Mouse (Mus musculus): ENCODE data around the gene Gm29797.

Gene Gm29797

DNA sequence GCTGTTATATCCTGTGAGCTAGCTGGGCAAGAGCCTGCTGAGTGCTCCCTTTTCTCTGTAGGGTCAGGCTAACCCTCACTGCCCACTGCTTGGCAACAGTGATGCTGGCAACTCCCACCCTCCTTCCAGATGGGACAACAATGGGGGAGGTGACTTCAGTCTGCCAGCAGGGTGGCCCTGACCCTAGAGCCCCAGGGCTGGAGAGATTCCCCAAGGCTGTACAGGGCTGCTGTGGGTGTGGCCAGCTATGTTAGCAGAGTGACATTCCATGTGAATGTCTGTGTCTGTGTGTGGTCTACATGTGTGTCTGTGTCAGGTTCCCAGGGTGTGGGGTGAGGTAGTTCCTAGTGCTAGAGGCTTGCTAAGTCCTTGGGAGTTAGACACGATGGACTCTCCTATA lies 16.7 kb downstream of the Gm29797 start:
- DNase-seq (ENCODE audit: low read depth), result no peak

DNA sequence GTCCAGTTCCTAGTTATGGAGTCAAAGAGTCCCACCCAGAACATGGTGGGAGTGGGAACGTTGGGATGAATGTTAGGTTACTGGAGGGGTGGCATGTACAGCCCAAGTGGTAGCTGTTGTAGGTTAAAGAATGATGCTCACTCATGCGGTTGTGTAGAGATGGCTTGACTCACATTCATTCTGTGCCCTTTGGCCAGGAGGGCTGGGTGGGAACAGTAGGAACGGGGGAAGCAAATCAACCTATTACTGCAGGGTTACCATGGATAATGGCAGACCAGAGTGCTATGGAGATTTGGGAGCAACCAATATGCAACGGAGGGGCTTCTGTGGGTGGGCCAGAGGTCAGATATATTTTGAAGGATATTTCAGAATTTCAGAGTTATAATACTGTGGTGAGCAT lies 18.1 kb downstream of the Gm29797 start:
- no peak for DNase-seq (ENCODE audit: low read depth)

DNA sequence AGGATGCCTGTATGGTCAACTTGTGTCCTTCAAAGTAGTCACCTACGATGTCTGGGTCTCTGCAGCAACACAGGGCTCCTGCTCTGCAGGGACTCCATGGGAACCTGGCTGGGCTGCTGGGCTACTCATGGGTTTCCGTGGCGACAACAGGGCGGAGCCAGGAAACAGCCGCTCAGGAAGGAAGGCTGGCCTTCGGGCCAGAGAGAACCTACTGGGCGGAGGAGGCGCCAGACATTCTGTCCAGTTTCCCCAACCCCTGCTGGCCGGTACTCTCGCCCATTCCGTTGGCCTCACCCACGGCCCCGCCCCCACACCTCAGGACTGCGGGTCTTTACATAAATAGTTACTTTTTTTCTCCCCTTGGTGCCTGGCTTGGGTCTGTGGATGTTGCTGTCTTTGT lies 18.6 kb downstream of the Gm29797 start:
- DNase-seq (ENCODE audit: low read depth), result no peak

DNA sequence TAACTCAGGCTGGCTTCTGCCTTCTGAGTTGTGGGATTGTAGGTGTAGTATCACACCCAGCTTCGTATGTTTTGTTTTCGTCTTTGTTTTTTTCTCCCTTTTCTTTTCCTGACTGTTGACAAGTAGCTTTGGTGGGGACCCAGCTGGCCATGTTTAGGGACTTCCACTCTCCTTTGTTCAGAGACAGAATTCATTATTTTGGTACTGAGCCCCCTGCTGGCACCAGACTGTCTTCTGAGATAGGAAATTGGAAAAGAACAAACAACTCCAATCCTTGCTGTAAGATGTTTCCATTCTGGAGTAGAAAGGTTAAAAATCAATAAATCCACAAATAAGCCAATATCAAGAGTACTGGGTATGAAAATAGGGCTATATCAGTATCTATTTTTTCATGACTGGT lies 19.6 kb downstream of the Gm29797 start:
- DNase-seq (ENCODE audit: low read depth), result no peak

DNA sequence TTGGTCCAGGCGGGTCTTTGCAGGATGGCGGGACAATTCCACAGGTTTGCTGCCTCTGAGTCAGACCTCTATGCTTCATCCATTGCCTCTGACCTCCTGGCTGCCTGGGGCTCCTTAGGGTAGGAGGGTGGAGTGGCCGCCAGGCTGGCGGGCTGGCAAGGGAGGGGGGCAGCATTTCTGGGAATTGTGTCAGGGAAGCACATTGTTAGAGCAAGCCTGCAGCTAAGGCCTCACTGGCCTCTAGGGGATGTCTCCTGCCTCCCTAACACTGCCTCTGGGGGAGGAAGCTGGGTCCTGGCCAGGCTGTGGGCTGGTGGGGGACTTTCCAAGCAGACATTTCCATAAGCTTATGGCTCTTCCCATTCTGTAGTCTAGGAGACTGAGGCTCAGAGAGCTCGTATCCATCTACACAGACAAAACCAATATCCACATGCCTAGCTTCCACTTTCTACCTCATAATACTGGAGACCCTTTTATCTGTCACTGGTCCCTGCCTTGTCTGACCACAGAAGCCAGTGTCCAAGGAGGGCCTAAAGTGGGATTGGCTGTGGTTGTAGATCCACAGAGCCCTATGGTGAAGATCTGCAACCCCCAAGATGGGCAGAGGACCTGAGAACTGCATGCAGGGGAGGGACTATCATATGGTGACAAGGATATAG lies 20.4 kb downstream of the Gm29797 start:
- no peak for DNase-seq (ENCODE audit: low read depth)

DNA sequence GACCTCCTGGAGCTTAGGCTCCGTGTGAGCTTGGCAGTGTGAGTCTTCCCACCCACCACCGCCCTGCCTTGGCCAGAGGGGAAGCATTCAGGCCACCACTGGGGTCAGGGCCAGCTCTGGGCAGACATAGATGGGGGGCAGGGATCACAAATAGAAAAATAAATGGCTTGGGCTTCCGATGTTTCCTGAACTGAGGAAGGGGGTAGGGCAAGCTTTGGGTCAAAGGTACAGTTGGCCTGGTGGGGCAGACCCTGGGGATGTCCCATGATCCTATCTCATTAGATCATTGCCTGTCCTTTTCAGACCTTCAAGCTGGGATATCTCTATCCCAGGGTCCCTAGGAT lies 20.9 kb downstream of the Gm29797 start:
- no peak for DNase-seq (ENCODE audit: low read depth)

DNA sequence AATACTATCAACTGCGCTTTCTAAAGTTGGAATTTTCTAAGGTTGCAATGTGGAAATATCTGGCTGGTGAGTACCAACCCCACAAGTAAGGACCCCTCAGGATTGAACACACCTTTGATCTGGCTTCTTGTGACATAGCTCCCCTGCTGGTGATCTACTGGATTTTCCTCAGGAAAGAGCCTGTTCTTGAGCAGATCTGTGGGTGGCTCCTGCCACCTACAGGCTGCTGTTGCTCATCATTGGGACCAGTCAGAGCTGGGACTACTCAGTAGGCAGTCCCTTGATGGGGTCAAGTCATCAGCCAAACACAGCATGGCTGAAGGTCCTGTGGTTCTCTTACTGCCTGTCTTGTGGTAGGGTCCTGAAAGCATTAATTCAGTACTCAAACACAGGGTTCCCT lies 21.9 kb downstream of the Gm29797 start:
- peak; percentile 72 for DNase-seq (ENCODE audit: low read depth)

DNA sequence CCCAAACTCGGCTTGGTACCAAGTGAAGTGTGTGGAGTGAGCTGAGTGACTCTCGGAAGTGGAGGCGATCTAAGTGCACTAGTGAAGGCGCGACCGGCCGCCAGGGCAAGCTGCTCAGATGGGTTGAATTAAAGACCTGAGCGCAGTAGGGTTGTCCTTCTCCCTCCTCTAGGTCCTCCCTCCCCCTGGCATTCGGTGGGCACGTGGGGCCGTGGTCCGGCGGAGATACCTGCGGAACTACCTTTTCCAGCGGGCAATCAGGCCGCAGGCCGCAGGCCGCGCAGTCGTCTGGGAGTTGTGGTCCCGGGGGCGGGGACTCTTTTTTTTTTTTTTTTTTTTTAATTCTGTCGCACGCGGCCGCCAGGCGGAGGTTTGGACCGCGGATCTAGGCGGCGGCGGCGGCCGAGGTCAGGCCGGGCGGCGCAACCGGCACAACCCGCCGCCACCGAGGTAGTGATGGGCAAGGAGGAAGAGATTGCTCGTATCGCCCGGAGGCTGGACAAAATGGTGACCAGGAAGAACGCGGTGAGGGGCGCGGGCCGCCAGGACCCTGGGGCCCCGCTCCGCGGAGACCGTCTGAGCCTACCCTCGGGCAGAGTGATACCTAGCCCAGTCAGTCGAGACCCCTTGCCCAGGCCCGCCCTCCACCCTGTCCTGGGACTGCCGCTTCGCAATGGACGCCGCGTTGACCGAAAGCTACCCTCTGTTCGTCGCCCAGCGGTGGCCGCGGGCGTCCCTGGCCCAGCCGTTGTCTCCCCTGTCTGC lies 23.3 kb downstream of the Gm29797 start, which contains the start of gene Tcea2:
TSS of gene Tcea2 (plus strand) at position 360 of the 765 bp plus-strand sequence.
- DNase-seq (ENCODE audit: low read depth), result peak; percentile 58

DNA sequence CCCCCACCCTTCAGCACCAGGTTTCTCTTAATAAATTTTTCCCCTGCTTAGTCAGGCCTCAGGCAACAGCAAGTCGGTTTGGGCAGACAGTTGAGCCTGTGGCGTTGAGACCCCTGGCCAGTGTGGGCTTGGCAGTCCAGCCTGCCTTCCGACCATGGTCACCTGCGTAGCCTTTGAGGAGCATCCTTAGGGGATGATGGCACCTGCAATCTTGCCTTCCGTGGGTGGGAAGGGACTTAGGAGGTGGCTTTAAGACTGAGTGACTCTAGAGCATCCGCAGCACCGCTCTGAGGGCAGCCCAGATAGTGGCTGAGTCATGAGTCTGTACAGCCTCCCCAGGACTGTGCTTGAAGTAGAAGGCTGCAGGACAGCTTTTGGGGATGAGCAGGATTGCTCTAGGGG lies 23.9 kb downstream of the Gm29797 start:
- no peak for DNase-seq (ENCODE audit: low read depth)

DNA sequence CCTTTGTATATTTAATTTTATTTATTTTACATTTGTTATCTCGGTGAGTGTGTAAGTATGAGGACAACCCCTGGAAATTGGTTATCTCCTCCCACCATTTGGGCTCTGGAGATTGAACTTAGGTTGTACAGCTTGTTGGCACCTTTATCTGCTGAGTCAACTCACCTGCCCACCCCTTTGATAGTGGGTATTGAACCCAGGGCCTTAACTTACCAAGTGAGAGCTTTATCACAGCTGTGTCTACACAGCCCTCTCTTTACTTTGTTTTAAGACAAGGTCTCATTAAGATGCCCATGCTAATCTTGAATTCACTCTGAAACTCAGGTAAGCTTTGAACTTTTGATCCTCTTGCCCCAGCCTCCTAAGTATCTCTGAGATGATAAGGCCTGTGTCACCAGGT lies 25.1 kb downstream of the Gm29797 start:
- no peak for DNase-seq (ENCODE audit: low read depth)

DNA sequence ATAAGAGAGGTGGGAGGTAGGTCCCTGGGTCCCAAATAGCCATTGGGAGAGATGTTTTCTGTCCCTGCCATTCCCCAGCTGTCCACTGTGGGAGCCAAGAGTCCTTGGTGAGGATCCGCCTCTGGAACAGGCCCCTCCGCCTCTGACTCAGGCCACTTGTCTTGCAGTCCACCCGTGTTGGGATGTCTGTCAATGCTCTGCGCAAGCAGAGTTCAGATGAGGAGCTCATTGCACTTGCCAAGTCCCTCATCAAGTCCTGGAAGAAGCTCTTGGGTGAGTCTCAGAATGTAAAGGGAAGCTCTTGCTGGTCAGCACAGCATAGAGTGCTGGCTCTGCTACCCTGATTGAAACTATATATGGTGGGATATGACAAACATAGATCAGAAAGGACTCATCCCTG lies 26.5 kb downstream of the Gm29797 start:
- DNase-seq (ENCODE audit: low read depth), result no peak

DNA sequence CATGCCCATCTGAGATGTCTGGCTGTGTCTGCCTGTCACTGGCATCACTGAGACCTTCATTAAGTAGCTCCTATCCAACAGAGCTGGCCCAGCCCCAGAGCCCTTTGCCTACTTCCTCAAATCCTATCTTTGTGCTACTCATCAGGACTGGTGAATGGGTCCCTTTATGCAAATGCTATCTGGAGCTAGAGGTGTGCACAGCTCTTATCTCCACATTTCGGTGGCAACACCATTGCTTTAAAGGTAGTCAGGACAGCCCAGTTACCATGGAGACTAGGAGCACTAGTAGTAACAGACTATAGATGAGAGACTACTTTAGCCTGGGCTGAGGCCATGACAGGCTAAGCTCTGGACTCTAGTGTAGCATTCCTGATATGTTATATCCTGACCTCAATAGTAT lies 27.9 kb downstream of the Gm29797 start:
- DNase-seq (ENCODE audit: low read depth), result no peak

DNA sequence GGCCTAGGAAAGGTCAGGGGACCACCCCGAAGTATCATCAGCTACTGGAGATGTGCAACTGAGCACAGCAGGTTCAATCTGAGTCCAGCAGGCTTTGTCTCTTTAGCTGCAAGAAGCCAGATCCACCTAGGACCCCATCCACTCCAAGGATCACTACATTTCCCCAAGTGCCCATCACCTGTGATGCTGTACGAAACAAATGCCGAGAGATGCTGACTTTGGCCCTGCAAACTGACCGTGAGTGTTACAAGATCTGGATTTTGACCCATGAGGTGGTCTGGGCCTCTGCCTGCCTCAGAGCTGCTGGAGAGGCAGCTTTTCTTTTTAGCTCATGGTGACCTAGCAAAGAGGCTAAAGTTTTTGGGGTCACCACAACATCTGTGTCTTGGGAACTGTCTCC lies 28.9 kb downstream of the Gm29797 start:
- no peak for DNase-seq (ENCODE audit: low read depth)

DNA sequence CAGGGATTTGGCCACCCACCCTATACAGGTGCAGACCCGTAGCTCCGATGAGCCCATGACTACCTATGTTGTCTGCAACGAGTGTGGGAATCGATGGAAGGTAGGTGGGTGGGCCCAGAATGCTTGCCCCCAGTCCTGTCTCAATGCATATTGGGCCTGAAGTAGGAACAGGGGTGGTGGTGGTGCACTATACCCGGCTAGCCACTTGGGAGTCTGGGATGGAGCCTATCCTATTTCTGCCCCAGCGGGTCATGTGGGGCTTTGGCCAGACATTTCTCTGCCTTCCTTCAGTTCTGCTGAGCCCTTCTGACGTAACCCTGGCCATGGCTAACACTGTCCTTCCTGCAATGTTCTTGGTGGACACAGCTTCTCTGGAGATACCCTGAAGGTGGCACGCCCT lies 30.8 kb downstream of the Gm29797 start:
- DNase-seq (ENCODE audit: low read depth), result no peak

DNA sequence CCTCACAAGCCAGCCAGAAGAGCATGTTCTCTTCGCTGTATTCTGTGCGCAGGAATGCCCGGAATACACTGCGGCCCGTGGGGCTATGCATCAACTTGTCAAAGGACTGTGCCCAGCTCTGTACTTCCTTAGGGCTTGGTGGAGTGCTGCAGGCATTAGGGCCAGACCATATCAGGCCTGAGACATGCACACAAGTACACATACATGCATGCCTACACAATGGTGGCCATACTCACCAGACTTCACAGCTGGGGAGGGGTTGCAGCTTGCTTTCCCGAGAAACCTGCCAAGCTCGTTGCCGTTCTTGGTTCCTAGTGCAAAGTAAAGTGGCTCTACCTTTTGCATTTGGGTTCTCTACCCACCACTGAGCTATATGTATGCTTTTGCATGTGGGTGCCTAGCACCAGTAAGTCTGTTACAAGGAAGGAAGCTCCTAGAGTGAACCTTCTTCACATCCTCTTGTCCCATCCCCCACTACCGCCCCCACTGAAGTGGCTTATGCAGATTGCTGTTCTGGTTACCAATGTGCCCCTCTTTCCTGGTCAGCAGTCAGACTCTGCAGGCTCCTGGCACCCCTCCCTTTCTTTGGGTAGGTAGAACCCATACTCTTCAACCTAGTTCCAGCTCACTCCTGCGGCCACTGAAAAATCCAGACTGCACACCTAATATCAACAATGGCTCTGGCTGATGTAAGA lies 32.8 kb downstream of the Gm29797 start:
- no peak for DNase-seq (ENCODE audit: low read depth)

DNA sequence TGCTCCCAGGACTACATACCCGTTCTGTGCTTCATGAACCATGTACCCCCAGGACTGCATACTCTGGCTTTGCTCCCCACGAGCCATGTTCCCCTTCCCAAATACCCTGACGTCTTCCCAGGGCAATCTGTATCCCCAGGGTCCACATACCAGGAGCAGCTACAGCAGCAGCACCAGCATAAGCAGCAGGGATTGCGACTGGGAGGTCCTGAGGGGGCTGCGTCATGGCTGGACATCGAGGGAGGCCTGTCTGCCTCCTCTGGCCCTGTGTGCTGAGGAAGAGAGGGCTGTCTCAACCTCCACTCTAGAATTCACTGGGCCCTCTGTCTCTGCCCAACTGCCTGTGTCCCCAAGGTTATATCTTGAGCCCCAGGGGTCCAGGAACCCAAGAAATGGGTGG lies 34.2 kb downstream of the Gm29797 start:
- DNase-seq (ENCODE audit: low read depth), result no peak

DNA sequence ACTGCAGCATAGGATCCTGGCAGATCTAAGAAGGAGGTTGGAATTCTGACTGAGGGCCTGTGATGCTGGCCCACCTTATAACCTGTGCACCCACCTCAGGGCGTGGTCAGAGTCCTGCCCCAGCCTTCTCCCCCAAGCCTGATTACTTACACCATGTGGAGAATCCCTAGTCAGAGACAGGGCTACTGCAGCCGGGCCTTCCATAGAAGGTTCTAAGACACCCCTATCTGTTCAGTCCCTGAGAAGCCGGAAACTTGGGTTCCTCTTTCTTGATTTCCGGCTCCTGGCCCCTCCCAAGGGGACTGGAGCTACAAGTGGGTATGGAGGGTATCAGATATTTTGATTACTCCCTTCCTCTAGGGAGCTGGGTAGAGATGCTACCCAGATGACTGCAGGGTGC lies 34.7 kb downstream of the Gm29797 start:
- no peak for DNase-seq (ENCODE audit: low read depth)

DNA sequence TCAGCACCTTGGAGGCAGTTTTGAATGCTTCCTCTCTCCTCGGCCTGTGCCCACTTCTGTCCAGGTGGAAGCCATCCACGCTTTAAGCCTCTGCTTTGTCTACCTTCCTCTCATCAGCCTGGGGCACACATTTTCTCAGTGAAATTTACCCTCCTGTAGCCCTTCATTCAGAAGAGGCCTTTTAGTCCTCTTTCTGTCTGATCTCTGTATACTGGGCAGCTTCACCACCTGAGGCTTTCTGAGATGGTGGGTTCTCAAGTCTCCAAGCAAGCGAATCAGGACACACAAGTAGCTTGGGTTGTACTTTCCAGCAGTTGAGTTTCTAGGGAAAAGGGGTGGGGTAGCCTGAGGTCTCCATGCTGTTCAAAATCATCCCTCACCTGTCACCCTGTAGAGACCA lies 35.5 kb downstream of the Gm29797 start:
- no peak for DNase-seq (ENCODE audit: low read depth)

DNA sequence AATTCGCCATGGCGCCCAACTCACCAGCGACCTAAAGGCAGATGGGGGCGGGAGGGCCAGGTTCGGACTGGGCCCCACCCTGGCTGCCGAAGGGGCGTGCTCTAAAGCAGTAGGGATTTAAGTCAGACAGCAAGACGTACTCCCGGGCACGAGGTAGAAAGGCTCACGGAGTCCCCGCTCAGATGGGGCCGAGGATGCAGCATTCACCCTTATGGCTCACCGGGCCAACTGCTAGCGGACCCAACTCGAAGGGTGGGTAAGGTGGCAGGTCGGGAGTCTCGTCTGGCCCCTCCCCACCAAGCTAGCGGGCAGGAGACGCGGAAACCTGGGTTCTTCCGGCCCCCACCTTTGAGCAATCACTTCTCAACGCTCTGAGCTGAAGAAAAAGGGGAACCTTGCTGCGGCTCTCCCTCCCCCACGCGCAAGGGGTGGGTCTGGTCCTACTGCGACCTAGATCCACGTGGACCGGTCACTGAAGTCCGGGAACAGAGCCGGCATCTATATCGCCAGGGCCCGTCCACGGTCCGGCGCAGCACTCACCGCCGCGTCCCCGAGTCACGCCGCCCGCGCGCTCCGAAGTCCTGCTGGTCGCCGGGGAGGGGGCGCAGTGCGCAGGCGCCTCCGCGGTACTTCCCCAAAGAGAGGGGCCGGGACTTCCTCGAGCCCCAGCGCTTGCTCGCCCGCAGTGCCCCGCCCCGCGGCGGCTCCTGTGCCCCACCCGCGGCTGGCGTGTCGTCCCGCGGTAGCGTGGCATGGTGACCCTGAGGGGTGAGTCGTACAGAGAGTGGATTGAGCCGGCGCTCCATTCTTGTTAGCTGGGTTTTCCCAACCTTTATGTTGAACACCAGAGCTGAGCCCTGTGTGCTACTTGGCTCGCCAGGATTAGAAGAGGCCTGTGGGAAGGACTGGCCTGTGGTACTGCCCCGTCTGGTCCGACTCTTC lies 36.8 kb downstream of the Gm29797 start, which contains the start of gene Rgs19:
TSS of gene Rgs19 (minus strand) at position 639 of the 942 bp plus-strand sequence.
- DNase-seq (ENCODE audit: low read depth), result no peak

DNA sequence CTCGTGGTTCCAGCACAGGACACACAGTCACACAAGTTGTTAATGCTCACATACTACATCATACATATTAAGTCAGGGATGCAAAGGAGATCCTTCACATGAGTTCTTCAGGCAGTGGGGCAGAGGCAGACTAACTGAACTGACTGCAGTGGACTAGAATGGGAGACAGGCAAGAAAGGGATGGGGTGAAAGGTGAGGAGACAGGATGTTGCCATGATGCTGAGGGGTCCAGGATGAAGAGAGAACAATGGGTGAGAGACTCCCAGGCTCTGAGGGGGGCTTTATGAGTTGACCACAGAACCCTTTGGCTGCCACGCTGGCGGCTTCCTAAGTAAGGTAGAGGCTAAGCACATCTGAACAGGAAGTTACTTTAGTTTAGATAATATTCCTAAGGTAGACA lies 37.7 kb downstream of the Gm29797 start:
- DNase-seq (ENCODE audit: low read depth), result no peak

DNA sequence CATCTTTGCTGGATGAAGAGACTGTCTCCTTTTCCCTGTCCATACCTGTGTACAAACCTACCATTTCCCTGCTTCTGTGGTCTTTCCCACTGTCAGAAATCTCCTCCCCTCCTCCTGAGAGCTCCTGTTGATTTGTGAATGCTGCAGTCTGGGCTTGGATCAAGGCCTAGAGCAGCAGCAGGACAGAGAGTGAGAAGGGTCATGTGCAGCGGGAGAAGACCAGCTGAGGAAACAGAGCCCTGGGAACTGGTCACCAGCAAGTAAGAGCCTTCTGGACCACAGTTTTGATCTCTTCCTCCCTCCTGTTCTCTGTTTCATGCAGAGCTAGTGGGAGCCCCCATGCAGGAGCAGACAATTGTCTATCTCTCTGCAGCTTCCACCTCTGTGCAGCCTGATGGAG lies 38.9 kb downstream of the Gm29797 start:
- DNase-seq (ENCODE audit: low read depth), result no peak

DNA sequence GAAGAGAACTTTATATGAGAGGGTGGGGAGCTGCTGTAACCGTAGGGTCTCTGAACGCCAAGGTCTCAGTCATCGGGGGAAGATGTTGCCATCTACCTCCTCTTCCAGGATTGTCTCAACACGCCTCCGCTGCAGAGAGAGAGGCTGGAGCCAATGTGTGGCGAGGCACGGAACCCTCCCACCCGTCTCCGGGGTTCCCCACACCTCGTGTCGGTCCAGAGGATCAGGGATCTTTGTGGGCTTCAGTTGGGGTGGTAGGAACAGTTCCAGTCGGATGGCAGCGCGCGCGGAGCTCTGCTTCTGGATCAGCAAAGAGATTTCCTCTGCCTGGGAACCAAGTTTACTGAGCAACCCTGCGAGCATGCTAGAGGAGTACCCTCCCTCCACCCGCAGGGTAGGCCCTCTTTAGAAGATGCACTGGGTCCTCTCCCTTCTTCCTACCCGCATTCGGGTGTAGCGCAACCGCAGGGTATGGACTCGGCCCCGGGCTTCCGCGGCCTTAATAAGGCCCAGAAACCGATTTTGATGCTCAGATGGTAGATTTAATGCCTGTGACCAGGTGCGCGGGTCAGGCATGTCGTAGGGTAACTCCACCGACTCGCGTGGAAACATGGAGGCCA lies 40.1 kb downstream of the Gm29797 start:
- DNase-seq (ENCODE audit: low read depth), result no peak
